Mouse (Mus musculus): ENCODE data around the gene Lmo4.

DNA sequence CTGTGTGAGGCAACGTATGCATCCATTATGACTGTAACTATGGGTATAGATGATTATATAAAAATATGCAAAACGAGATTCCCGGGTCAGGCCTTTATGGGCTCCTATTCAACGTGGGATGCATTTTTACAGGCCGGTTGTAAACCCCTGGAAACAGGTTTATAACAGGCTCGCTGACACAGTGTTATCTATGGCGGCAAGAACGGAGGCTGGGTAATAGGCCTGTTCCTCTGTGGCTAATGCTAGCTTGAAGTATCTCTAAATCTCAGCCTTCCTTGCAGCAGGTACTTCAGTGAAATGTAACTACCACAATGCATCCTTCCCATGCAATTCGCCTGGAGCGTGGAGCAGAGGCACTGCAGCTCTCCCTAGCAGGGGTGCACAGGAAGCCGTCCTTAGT is 31.9 kb downstream of the Lmo4 start:
- TF ChIP-seq CTCF (IDR thresholded peaks at IDR 0.05) (no peak), EP300 (IDR thresholded peaks at IDR 0.05) (no peak)

Measured in lung, postnatal 0 days (tissue).